Mouse (Mus musculus) testis, adult 2 months (tissue): ENCODE measurements around the gene Hist1h2bg. TPM values are rescaled to one million over a fixed set of nuclear protein-coding genes. Genes with fewer than 3 reads are reported as not detected.
"Not testable (repeated sequence)": the region's sequence is repeated elsewhere in the genome, so short reads cannot be mapped to it uniquely, and the experiment has no call there.

Experiments
- H3K27ac ChIP-seq: fragments of 200-500 bp; 2 replicates; pipeline ENCODE4 v1.5.1; 2012; ENCODE audit warnings: low read depth, low read length; ENCODE audit not compliant: control insufficient read depth, insufficient read depth
- H3K27me3 ChIP-seq: fragments of 200-500 bp; 2 replicates; pipeline ENCODE4 v1.6.1; 2012; ENCODE audit warnings: mild to moderate bottlenecking, low read length, moderate library complexity; ENCODE audit not compliant: control insufficient read depth, insufficient read depth
- H3K36me3 ChIP-seq: fragments of 200-500 bp; 2 replicates; pipeline ENCODE4 v1.6.1; 2012; ENCODE audit warnings: mild to moderate bottlenecking, low read length; ENCODE audit not compliant: control insufficient read depth, insufficient read depth
- H3K4me1 ChIP-seq: fragments of 200-500 bp; 2 replicates; pipeline ENCODE4 v1.6.1; 2012; ENCODE audit warnings: low read length; ENCODE audit not compliant: control insufficient read depth, insufficient read depth
- H3K4me3 ChIP-seq: fragments of 200-500 bp; 2 replicates; pipeline ENCODE4 v1.5.1; 2012; ENCODE audit warnings: low read depth, mild to moderate bottlenecking, low read length, moderate library complexity, mixed read lengths; ENCODE audit not compliant: control insufficient read depth
- CTCF ChIP-seq: fragments of 200-500 bp; IDR thresholded peaks from 2 replicates; pipeline ENCODE4 v1.5.1; 2012; ENCODE audit warnings: low read depth, mild to moderate bottlenecking, inconsistent platforms, low read length, moderate library complexity; ENCODE audit not compliant: control insufficient read depth, insufficient read depth, insufficient replicate concordance
- POLR2A ChIP-seq: fragments of 200-500 bp; IDR thresholded peaks from 2 replicates; pipeline ENCODE4 v1.6.1; 2012; ENCODE audit warnings: low read depth, mild to moderate bottlenecking, inconsistent platforms, low read length, moderate library complexity; ENCODE audit not compliant: control insufficient read depth
- polyA plus RNA-seq: library from polyadenylated mRNA; depleted of rRNA; stranded (reverse); fragments of >200 nt; gene quantifications from 2 replicates; pipeline ENCODE4 v1.2.3, GENCODE M21; 2012

Gene Hist1h2bg
- polyA plus RNA-seq, 1 experiment = 7.8 TPM

- Histone ChIP-seq H3K4me1 (peaks cover 3% of the 10 kb centered on the region), H3K27me3 (no peaks in the 10 kb centered on the region), H3K36me3 (no peaks in the 10 kb centered on the region), H3K27ac (no peak within 1 kb of the TSS), H3K4me3 (peak within 1 kb of the TSS; percentile 60)
- TF ChIP-seq CTCF = no peak
- TF ChIP-seq POLR2A = peak; percentile 70; the same call in 1 of the 2 replicates
Observed at GRCm38 (mm10) chr13:23543965-23544786, 27.0 kb upstream of the Hist1h2bg start, which contains the start of gene Hist1h3f. Gene Hist1h3f (plus strand): TSS chr13:23544052.

GRCm38 (mm10) chr13:23544787-23545120, 26.4 kb upstream of the Hist1h2bg start:
- H3K4me1 ChIP-seq, H3K4me3 ChIP-seq, H3K27me3 ChIP-seq, H3K36me3 ChIP-seq, H3K27ac ChIP-seq: not testable (repeated sequence)

GRCm38 (mm10) chr13:23546694-23547093, 24.5 kb upstream of the Hist1h2bg start:
- H3K4me1 ChIP-seq = peaks cover 6% of the 10 kb centered on the region
- H3K27me3 ChIP-seq = no peaks in the 10 kb centered on the region
- no peak overlapping the region for H3K27ac ChIP-seq
- TF ChIP-seq CTCF = no peak
- TF ChIP-seq POLR2A = no peak
- H3K4me3 ChIP-seq = no peak overlapping the region
- H3K36me3 ChIP-seq = no peaks in the 10 kb centered on the region

- H3K27ac ChIP-seq = no peak overlapping the region; the same call in 1 of the 2 replicates
- TF ChIP-seq CTCF = no peak
- TF ChIP-seq POLR2A = no peak
- no peak overlapping the region for H3K4me3 ChIP-seq
- peaks cover 3% of the 10 kb centered on the region for H3K4me1 ChIP-seq
- no peaks in the 10 kb centered on the region for H3K27me3 ChIP-seq
- H3K36me3 ChIP-seq = no peaks in the 10 kb centered on the region
Observed at GRCm38 (mm10) chr13:23550761-23551145, 20.4 kb upstream of the Hist1h2bg start.

- peak; percentile 51; the same call in 1 of the 2 replicates for TF ChIP-seq POLR2A
- peak within 1 kb of the TSS; percentile 66 for H3K4me3 ChIP-seq
- not testable (repeated sequence) for H3K4me1 ChIP-seq
Observed at GRCm38 (mm10) chr13:23551146-23551834, 19.9 kb upstream of the Hist1h2bg start, which contains the start of gene Hist1h4f. Gene Hist1h4f (minus strand): TSS chr13:23551648.

GRCm38 (mm10) chr13:23551931-23552914, 19.0 kb upstream of the Hist1h2bg start:
- Histone ChIP-seq H3K4me3 (no peak overlapping the region), H3K27me3 (no peaks in the 10 kb centered on the region), H3K4me1 (peaks cover 3% of the 10 kb centered on the region), H3K27ac (no peak overlapping the region), H3K36me3 (no peaks in the 10 kb centered on the region)
- no peak for TF ChIP-seq POLR2A
- no peak for TF ChIP-seq CTCF

More at GRCm38 (mm10) chr13:23551146-23551834, 19.9 kb upstream of the Hist1h2bg start, which contains the start of gene Hist1h4f:
- H3K36me3 ChIP-seq, H3K27me3 ChIP-seq: not testable (repeated sequence)
- peak within 1 kb of the TSS; percentile 36; the same call in 1 of the 2 replicates for H3K27ac ChIP-seq

- TF ChIP-seq CTCF (no peak), POLR2A (no peak)
- Histone ChIP-seq H3K36me3 (no peaks in the 10 kb centered on the region), H3K4me3 (no peak within 1 kb of the TSS), H3K4me1 (peaks cover 3% of the 10 kb centered on the region), H3K27ac (no peak within 1 kb of the TSS), H3K27me3 (no peaks in the 10 kb centered on the region)
Observed at GRCm38 (mm10) chr13:23552962-23553361, 18.2 kb upstream of the Hist1h2bg start, which contains the start of gene Hist1h1d. Gene Hist1h1d (plus strand): TSS chr13:23553262.
